Mouse (Mus musculus) spleen, adult 12 weeks (tissue): ENCODE data around the gene Khnyn.

Experiments
- DNase-seq: peaks from one replicate; pipeline ENCODE4 v3.0.0; 2022; ENCODE audit warnings: low spot score

The Khnyn gene

GRCm38 (mm10) chr14:55873714-55874683, 10.7 kb upstream of the Khnyn start:
- DNase-seq: peak; percentile 60

GRCm38 (mm10) chr14:55877469-55878315, 7.1 kb upstream of the Khnyn start:
- DNase-seq: no peak

GRCm38 (mm10) chr14:55878316-55878940, 6.3 kb upstream of the Khnyn start:
- no peak for DNase-seq

- DNase-seq: no peak
These were observed 5.1 kb upstream of the Khnyn start for GRCm38 (mm10) chr14:55879623-55880022.

GRCm38 (mm10) chr14:55880982-55881381, 3.8 kb upstream of the Khnyn start:
- DNase-seq: no peak

- no peak for DNase-seq
These were observed 2.5 kb upstream of the Khnyn start for GRCm38 (mm10) chr14:55882171-55882641.

GRCm38 (mm10) chr14:55883149-55883661, 1.5 kb upstream of the Khnyn start:
- no peak for DNase-seq

GRCm38 (mm10) chr14:55883663-55884062, 1.1 kb upstream of the Khnyn start:
- DNase-seq: no peak

- DNase-seq: no peak
These were observed 581 bp upstream of the Khnyn start, which contains the start of gene Cbln3 for GRCm38 (mm10) chr14:55884166-55884565. TSS of gene Cbln3 (minus strand) at chr14:55884392.

GRCm38 (mm10) chr14:55885114-55885790, 505 bp downstream of the Khnyn start:
- DNase-seq: peak; percentile 24

GRCm38 (mm10) chr14:55885791-55886271, 1.1 kb downstream of the Khnyn start:
- peak; percentile 41 for DNase-seq

- DNase-seq: no peak
These were observed 2.0 kb downstream of the Khnyn start for GRCm38 (mm10) chr14:55886571-55887382.

GRCm38 (mm10) chr14:55897671-55898070, 12.9 kb downstream of the Khnyn start:
- no peak for DNase-seq

GRCm38 (mm10) chr14:55898947-55899346, 14.2 kb downstream of the Khnyn start:
- no peak for DNase-seq

GRCm38 (mm10) chr14:55899701-55900413, 15.1 kb downstream of the Khnyn start, which contains the start of gene Sdr39u1:
TSS of gene Sdr39u1 (minus strand) at chr14:55900293.
- peak; percentile 56 for DNase-seq

- DNase-seq: no peak
These were observed 15.6 kb downstream of the Khnyn start for GRCm38 (mm10) chr14:55900414-55900755.

- DNase-seq: no peak
These were observed 20.8 kb downstream of the Khnyn start for GRCm38 (mm10) chr14:55905518-55905917.

- no peak for DNase-seq
These were observed 28.7 kb downstream of the Khnyn start for GRCm38 (mm10) chr14:55913406-55913805.
